Mouse (Mus musculus) cortical plate, adult 2 months (tissue): ENCODE measurements around the gene Spata17.

Source experiments
- CTCF ChIP-seq: fragments of 200-500 bp; IDR thresholded peaks from 2 replicates; pipeline ENCODE4 v1.5.1; 2011; ENCODE audit warnings: mild to moderate bottlenecking, control low read depth, low read length; ENCODE audit not compliant: insufficient read depth; ENCODE audit errors: extremely low read depth
- POLR2A ChIP-seq: fragments of 200-500 bp; IDR thresholded peaks from 2 replicates; pipeline ENCODE4 v1.6.1; 2011; ENCODE audit warnings: mild to moderate bottlenecking, low read length, control low read depth; ENCODE audit not compliant: insufficient read depth; ENCODE audit errors: extremely low read depth

GRCm38 (mm10) chr1:187250741-187251262 lies 35.5 kb upstream of the Spata17 start:
- TF ChIP-seq CTCF (no peak), POLR2A (no peak)
